Mouse (Mus musculus): Measurements from ENCODE around the gene Etv3. TPM values are rescaled to one million over a fixed set of nuclear protein-coding genes. Genes with fewer than 3 reads are reported as not detected.

The Etv3 gene
- total and polyA plus RNA-seq, 2 experiments from 2014 or later = 7.7 to 9.5 TPM

GRCm38 (mm10) chr3:87506456-87507416 is 18.5 kb upstream of the Etv3 start:
- ATAC-seq (no peak), DNase-seq (ENCODE audit: low spot score) (peak; percentile 31)
- no peak for TF ChIP-seq CTCF (IDR thresholded peaks at IDR 0.05; ENCODE audit: low read depth)

GRCm38 (mm10) chr3:87508205-87508901 is 16.9 kb upstream of the Etv3 start:
- 30% methylated on average over 17 of the region's 17 CpGs for WGBS

More at GRCm38 (mm10) chr3:87506456-87507416, 18.5 kb upstream of the Etv3 start:
- 70% methylated on average over 12 of the region's 12 CpGs for WGBS
- no peaks in the 10 kb centered on the region for H3K9me3 ChIP-seq (ENCODE audit: low read length)
- H3K4me2 ChIP-seq (ENCODE audit: low read depth, low read length) = no peak overlapping the region
- H3K4me1 ChIP-seq (ENCODE audit: insufficient read depth, low read length) = peaks cover 7% of the 10 kb centered on the region; the same call in 1 of the 2 replicates
- no peaks in the 10 kb centered on the region for H3K36me3 ChIP-seq (ENCODE audit: insufficient read depth, low read length)
- H3K27me3 ChIP-seq (ENCODE audit: insufficient read depth, low read length) = no peaks in the 10 kb centered on the region
- H3K9ac ChIP-seq (replicated peaks; ENCODE audit: low read length) = no peak overlapping the region
- H3K27ac ChIP-seq = no peak overlapping the region
- no peak overlapping the region for H3K4me3 ChIP-seq (ENCODE audit: low read length)

DNA sequence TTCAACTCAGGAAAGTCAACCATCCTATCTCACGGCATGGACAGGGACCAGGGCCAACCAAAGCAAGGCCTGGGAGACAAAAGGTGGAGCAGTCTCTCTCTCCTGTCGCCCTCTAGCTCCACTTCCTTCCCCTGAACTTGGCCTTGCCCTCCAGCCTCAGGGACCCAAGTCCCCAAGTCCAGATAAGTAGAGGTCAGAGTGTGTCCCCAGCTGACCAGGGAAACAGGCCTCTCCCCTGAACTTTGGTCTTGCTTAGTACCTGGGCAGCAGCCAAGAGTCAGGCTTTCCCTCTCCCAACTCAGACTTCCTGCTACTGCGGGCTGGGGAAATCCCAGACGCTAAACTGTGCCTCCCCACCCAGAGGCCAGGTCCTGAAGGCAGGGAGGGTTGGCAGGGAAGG is 16.1 kb upstream of the Etv3 start:
- no peak overlapping the region for H3K9ac ChIP-seq (replicated peaks; ENCODE audit: low read length)
- no peak overlapping the region for H3K4me2 ChIP-seq (ENCODE audit: low read depth, low read length)
- H3K27ac ChIP-seq = no peak overlapping the region
- no peak overlapping the region for H3K4me3 ChIP-seq (ENCODE audit: low read length)
- no peak for ATAC-seq
- no peaks in the 10 kb centered on the region for H3K9me3 ChIP-seq (ENCODE audit: low read length)
- no peak for DNase-seq (ENCODE audit: low spot score)
- no peaks in the 10 kb centered on the region for H3K36me3 ChIP-seq (ENCODE audit: insufficient read depth, low read length)
- TF ChIP-seq CTCF (IDR thresholded peaks at IDR 0.05; ENCODE audit: low read depth) = no peak
- no peaks in the 10 kb centered on the region for H3K27me3 ChIP-seq (ENCODE audit: insufficient read depth, low read length)
- WGBS = 58% methylated on average over 4 of the region's 4 CpGs
- H3K4me1 ChIP-seq (ENCODE audit: insufficient read depth, low read length) = peaks cover 5% of the 10 kb centered on the region; the same call in 1 of the 2 replicates

More at GRCm38 (mm10) chr3:87508205-87508901, 16.9 kb upstream of the Etv3 start:
- Histone ChIP-seq H3K4me2 (ENCODE audit: low read depth, low read length) (peak overlapping the region; percentile 31; the same call in 1 of the 2 replicates), H3K27me3 (ENCODE audit: insufficient read depth, low read length) (no peaks in the 10 kb centered on the region), H3K4me3 (ENCODE audit: low read length) (no peak overlapping the region), H3K9me3 (ENCODE audit: low read length) (no peaks in the 10 kb centered on the region), H3K27ac (no peak overlapping the region), H3K9ac (replicated peaks; ENCODE audit: low read length) (no peak overlapping the region), H3K36me3 (ENCODE audit: insufficient read depth, low read length) (no peaks in the 10 kb centered on the region), H3K4me1 (ENCODE audit: insufficient read depth, low read length) (peaks cover 7% of the 10 kb centered on the region; the same call in 1 of the 2 replicates)
- TF ChIP-seq CTCF (IDR thresholded peaks at IDR 0.05; ENCODE audit: low read depth) = peak; percentile 94
- DNase-seq (ENCODE audit: low spot score) = peak; percentile 91
- peak; percentile 75 for ATAC-seq

- ATAC-seq = no peak
- no peak overlapping the region for H3K9ac ChIP-seq (replicated peaks; ENCODE audit: low read length)
- H3K4me1 ChIP-seq (ENCODE audit: insufficient read depth, low read length) = peaks cover 3% of the 10 kb centered on the region; the same call in 1 of the 2 replicates
- H3K4me2 ChIP-seq (ENCODE audit: low read depth, low read length) = no peak overlapping the region
- H3K27me3 ChIP-seq (ENCODE audit: insufficient read depth, low read length) = no peaks in the 10 kb centered on the region
- H3K27ac ChIP-seq = no peak overlapping the region
- H3K36me3 ChIP-seq (ENCODE audit: insufficient read depth, low read length) = no peaks in the 10 kb centered on the region
- DNase-seq (ENCODE audit: low spot score) = no peak
- no peaks in the 10 kb centered on the region for H3K9me3 ChIP-seq (ENCODE audit: low read length)
- 81% methylated on average over 9 of the region's 9 CpGs for WGBS
- no peak overlapping the region for H3K4me3 ChIP-seq (ENCODE audit: low read length)
- no peak for TF ChIP-seq CTCF (IDR thresholded peaks at IDR 0.05; ENCODE audit: low read depth)
Observed at GRCm38 (mm10) chr3:87510832-87511231, 14.4 kb upstream of the Etv3 start.

DNA sequence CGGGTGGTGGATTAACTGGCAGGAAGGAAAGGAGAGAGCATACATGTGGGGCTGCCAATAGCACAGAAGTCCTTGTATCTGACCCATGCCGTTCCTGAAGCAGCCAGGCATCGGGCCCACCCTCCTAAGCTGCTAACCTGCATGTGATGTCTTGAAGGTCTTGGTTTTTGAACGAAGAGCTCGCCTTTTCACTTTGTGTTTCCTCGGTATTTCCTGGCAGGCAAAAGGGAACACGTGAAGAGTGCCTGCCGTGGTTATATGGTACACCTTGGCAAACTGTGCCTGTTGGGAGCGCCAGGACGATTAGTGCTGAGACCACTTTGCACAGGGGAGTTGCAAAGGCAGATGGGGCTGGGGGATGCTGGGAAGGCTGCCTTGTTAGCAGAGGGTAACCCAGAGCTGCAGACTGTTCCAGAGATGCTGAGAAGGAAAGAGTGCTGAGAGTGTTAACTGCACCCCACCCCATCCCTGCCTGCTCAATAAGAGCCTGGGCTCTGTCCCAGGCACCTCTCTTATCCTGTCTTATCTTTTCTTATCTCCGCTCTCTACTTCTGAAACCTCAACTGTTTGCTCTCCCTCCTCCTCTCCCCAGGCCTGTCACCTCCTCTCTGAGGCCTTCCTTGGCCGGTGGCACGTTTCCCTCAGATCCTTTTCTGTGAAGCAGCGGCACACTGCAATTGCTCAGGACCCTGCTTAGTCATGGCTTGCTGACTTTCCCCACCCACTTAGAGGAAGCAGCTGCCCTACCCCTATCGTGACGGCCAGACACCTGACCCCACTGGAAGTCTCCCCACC is 13.0 kb upstream of the Etv3 start:
- Histone ChIP-seq H3K4me2 (ENCODE audit: low read depth, low read length) (no peak overlapping the region), H3K4me1 (ENCODE audit: insufficient read depth, low read length) (peaks cover 3% of the 10 kb centered on the region; the same call in 1 of the 2 replicates), H3K27ac (no peak overlapping the region), H3K9ac (replicated peaks; ENCODE audit: low read length) (no peak overlapping the region), H3K9me3 (ENCODE audit: low read length) (no peaks in the 10 kb centered on the region), H3K27me3 (ENCODE audit: insufficient read depth, low read length) (no peaks in the 10 kb centered on the region), H3K36me3 (ENCODE audit: insufficient read depth, low read length) (no peaks in the 10 kb centered on the region), H3K4me3 (ENCODE audit: low read length) (no peak overlapping the region)
- no peak for TF ChIP-seq CTCF (IDR thresholded peaks at IDR 0.05; ENCODE audit: low read depth)
- DNase-seq (ENCODE audit: low spot score) = no peak
- 44% methylated on average over 16 of the region's 16 CpGs for WGBS
- ATAC-seq = no peak

DNA sequence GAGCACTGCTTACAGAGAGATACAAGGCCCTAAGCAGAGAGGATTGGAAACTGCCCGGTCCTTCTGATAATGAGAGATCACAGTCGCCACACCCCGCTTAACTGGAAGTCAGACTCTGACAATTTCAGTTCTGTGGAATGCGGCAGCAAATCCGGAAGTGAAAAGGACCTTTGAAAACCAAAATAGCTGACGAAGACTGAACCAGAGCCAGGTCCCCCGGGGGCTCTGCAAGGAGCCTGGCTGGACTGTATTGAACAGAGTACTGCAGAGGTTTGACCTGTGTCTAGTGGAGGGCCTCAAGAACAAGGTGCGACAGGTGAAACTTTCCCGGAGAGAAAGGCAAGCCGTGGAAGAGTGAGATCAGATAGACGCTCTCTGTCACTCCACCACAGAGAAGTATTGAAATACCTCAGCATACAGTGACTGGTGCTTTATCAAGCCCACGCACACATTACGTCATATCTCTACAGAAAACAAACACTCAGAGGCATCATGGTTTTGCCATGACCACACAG is 9.6 kb upstream of the Etv3 start:
- ATAC-seq (no peak), DNase-seq (ENCODE audit: low spot score) (no peak)
- Histone ChIP-seq H3K9me3 (ENCODE audit: low read length) (no peaks in the 10 kb centered on the region), H3K9ac (replicated peaks; ENCODE audit: low read length) (no peak overlapping the region), H3K4me3 (ENCODE audit: low read length) (no peak overlapping the region), H3K27ac (no peak overlapping the region), H3K27me3 (ENCODE audit: insufficient read depth, low read length) (no peaks in the 10 kb centered on the region), H3K36me3 (ENCODE audit: insufficient read depth, low read length) (no peaks in the 10 kb centered on the region), H3K4me1 (ENCODE audit: insufficient read depth, low read length) (no peaks in the 10 kb centered on the region), H3K4me2 (ENCODE audit: low read depth, low read length) (no peak overlapping the region)
- WGBS = 58% methylated on average over 13 of the region's 13 CpGs
- no peak for TF ChIP-seq CTCF (IDR thresholded peaks at IDR 0.05; ENCODE audit: low read depth)
